Mouse (Mus musculus) intestine, postnatal 0 days (tissue): ENCODE measurements around the gene Fzd9. TPM values are rescaled to one million over a fixed set of nuclear protein-coding genes. Genes with fewer than 3 reads are reported as not detected.
A peak's percentile ranks its signal among the peaks of the same experiment; 100 is the strongest.

Experiments used
- ATAC-seq: fragments of 200-750 bp; cut with Nextera tagmentation; 2 replicates; pipeline ENCODE4 v1.8.0; 2017; ENCODE audit warnings: mild to moderate bottlenecking, moderate TSS enrichment, moderate library complexity
- H3K27ac ChIP-seq: fragments of 300-500 bp; sonication (generic); 2 replicates; pipeline ENCODE4 v1.5.1; 2014; ENCODE audit warnings: mild to moderate bottlenecking, low read depth, low read length, moderate library complexity
- H3K27me3 ChIP-seq: fragments of 300-500 bp; sonication (generic); replicated peaks from 2 replicates; pipeline ENCODE4 v1.6.1; 2014; ENCODE audit warnings: low read length, mixed read lengths; ENCODE audit not compliant: control insufficient read depth, insufficient read depth
- H3K36me3 ChIP-seq: fragments of 300-500 bp; sonication (generic); 2 replicates; pipeline ENCODE4 v1.6.1; 2014; ENCODE audit warnings: mild to moderate bottlenecking, moderate library complexity; ENCODE audit not compliant: control insufficient read depth, insufficient read depth
- H3K4me1 ChIP-seq: fragments of 300-500 bp; sonication (generic); replicated peaks from 2 replicates; pipeline ENCODE4 v1.6.1; 2014; ENCODE audit warnings: antibody characterized with exemption, low read length, mixed read lengths; ENCODE audit not compliant: control insufficient read depth, insufficient read depth
- H3K4me2 ChIP-seq: fragments of 300-500 bp; sonication (generic); replicated peaks from 2 replicates; pipeline ENCODE4 v1.6.1; 2014; ENCODE audit warnings: low read depth, mild to moderate bottlenecking, moderate library complexity
- H3K4me3 ChIP-seq: fragments of 300-500 bp; sonication (generic); 2 replicates; pipeline ENCODE4 v1.5.1; 2014; ENCODE audit warnings: low read depth, low read length
- H3K9ac ChIP-seq: fragments of 300-500 bp; sonication (generic); 2 replicates; pipeline ENCODE4 v1.6.1; 2014; ENCODE audit warnings: mild to moderate bottlenecking, low read depth, low read length
- H3K9me3 ChIP-seq: fragments of 300-500 bp; sonication (generic); 2 replicates; pipeline ENCODE4 v1.6.1; 2016; ENCODE audit warnings: mixed run types; ENCODE audit not compliant: control insufficient read depth
- CTCF ChIP-seq: sonication (generic); IDR thresholded peaks from 2 replicates; pipeline ENCODE4 v1.5.1; 2016; ENCODE audit warnings: low read depth, mild to moderate bottlenecking, control low read depth, antibody characterized with exemption, moderate library complexity
- WGBS: fragments of 180-500 bp; shearing (Covaris S2); extraction: QIAGEN DNeasy Blood & Tissue Kit; methylation state at CpG from one replicate; pipeline ENCODE4 v1.1.7; 2014; 5-methylcytosine and 5-hydroxymethylcytosine counted together
- polyA plus RNA-seq: library from polyadenylated mRNA; unstranded; fragments of >200 nt; fragmentation: Nextera tagmentation; extraction: Ambion mirVana; gene quantifications from 2 replicates; pipeline ENCODE4 v1.2.1, GENCODE M21; 2015

Gene Fzd9
- polyA plus RNA-seq, 1 experiment from 2014 or later, result 0.07 TPM

DNA sequence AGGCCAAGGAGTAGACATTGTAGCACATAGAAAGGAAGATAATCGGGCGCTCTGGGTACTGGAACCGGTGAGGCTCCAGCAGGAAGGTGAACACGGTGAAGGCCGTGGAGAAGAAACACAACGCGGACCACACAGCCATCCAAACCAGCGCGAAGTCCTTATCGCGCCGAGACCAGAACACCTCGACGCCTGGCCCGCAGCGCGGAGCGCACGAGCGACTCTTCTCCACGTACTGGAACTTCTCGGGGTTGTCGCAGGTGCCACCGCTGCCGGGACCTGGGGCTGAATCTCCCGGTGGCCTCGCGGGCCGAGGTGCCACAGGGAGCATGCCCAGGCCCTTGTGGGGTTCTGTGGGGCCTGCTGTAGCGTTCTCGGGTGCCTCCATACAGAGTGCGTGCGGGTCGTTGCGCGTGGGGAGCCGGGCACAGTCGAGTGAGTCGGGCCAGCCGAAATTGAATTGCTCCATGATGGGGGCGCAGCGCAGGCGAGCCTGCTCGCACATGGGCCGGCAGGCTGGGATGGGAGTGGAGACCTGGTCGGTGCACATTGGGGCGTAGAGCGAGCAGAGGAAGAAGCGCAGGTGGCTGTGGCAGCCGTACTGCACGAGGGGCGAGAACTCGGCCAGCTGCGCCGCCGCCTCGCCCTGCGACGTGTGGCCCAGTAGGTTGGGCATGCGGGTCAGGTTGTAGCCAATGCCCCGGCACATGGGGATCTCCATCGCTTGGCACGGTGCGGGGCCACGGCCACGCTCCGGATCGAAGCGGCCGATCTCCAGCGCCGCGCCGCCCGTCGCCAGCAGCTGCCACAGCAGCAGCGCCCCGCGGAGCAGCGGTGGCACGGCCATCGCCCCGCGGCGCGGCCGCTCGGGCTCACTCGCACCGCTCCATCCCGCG, 598 bp downstream of the Fzd9 start:
- no peak overlapping the region; the same call in 1 of the 2 replicates for H3K9ac ChIP-seq
- peaks cover 4% of the 10 kb centered on the region; the same call in 1 of the 2 replicates for H3K4me1 ChIP-seq
- peak overlapping the region; percentile 74 for H3K4me2 ChIP-seq
- TF ChIP-seq CTCF, result no peak
- peak overlapping the region; percentile 43 for H3K4me3 ChIP-seq
- peak; percentile 50 for ATAC-seq
- H3K27ac ChIP-seq, result no peak overlapping the region
- WGBS, result 2% methylated on average over 92 of the region's 92 CpGs
- no peaks in the 10 kb centered on the region for H3K9me3 ChIP-seq
- H3K27me3 ChIP-seq, result peaks cover 19% of the 10 kb centered on the region
- H3K36me3 ChIP-seq, result peaks cover 9% of the 10 kb centered on the region

- 90% methylated on average over 16 of the region's 16 CpGs for WGBS
- H3K36me3 ChIP-seq, result peaks cover 22% of the 10 kb centered on the region
- no peaks in the 10 kb centered on the region for H3K9me3 ChIP-seq
- peaks cover 4% of the 10 kb centered on the region; the same call in 1 of the 2 replicates for H3K4me1 ChIP-seq
- no peak overlapping the region for H3K4me3 ChIP-seq
- peaks cover 19% of the 10 kb centered on the region for H3K27me3 ChIP-seq
- no peak overlapping the region for H3K27ac ChIP-seq
- no peak overlapping the region for H3K4me2 ChIP-seq
- no peak for ATAC-seq
- no peak for TF ChIP-seq CTCF
- H3K9ac ChIP-seq, result no peak overlapping the region
These were observed 1.9 kb downstream of the Fzd9 start for GRCm38 (mm10) chr5:135248956-135249676.

DNA sequence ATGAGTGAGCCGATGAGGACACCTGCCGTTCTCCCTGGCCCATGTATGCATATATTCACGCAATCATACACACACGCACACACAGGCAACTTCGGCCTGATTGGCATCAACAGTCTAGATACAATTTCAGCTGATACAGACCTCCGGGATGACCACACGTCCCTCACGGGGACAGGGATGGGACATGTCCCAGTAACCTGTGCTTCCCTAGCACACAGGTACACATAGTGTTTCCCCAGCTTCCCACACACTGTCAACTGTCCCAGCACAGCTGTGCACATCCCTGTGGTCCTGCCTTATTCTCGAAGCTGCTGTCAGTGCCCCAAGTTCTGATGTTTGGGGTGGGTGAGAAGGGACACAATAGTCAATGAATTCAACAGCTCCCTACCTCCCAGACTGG, 3.7 kb downstream of the Fzd9 start:
- Histone ChIP-seq H3K27me3 (peaks cover 19% of the 10 kb centered on the region), H3K9me3 (no peaks in the 10 kb centered on the region), H3K4me2 (no peak overlapping the region), H3K27ac (no peak overlapping the region), H3K4me1 (peaks cover 4% of the 10 kb centered on the region; the same call in 1 of the 2 replicates), H3K9ac (no peak overlapping the region), H3K4me3 (no peak overlapping the region), H3K36me3 (peaks cover 38% of the 10 kb centered on the region)
- TF ChIP-seq CTCF, result no peak
- 72% methylated on average over 9 of the region's 9 CpGs for whole genome bisulfite sequencing
- no peak for ATAC-seq

- Histone ChIP-seq H3K9ac (no peak overlapping the region), H3K36me3 (peaks cover 46% of the 10 kb centered on the region), H3K4me1 (peaks cover 4% of the 10 kb centered on the region; the same call in 1 of the 2 replicates), H3K27me3 (peaks cover 19% of the 10 kb centered on the region), H3K4me2 (no peak overlapping the region), H3K27ac (no peak overlapping the region), H3K9me3 (no peaks in the 10 kb centered on the region), H3K4me3 (no peak overlapping the region)
- no peak for TF ChIP-seq CTCF
- ATAC-seq, result no peak
- 60% methylated on average over 4 of the region's 4 CpGs for WGBS
These were observed 4.5 kb downstream of the Fzd9 start for GRCm38 (mm10) chr5:135246531-135246930.

- H3K4me3 ChIP-seq, result no peak overlapping the region
- no peaks in the 10 kb centered on the region for H3K27me3 ChIP-seq
- no peak overlapping the region for H3K9ac ChIP-seq
- ATAC-seq, result no peak
- H3K27ac ChIP-seq, result no peak overlapping the region
- no peak overlapping the region for H3K4me2 ChIP-seq
- H3K4me1 ChIP-seq, result no peaks in the 10 kb centered on the region
- H3K36me3 ChIP-seq, result peaks cover 78% of the 10 kb centered on the region
- no peak for TF ChIP-seq CTCF
- no peaks in the 10 kb centered on the region for H3K9me3 ChIP-seq
- 97% methylated on average over 1 of the region's 1 CpGs for WGBS
These were observed 7.9 kb downstream of the Fzd9 start for GRCm38 (mm10) chr5:135243166-135243565.

- Histone ChIP-seq H3K27ac (no peak overlapping the region), H3K4me1 (no peaks in the 10 kb centered on the region), H3K4me2 (no peak overlapping the region), H3K9me3 (no peaks in the 10 kb centered on the region), H3K9ac (no peak overlapping the region), H3K4me3 (no peak overlapping the region), H3K36me3 (peaks cover 83% of the 10 kb centered on the region), H3K27me3 (no peaks in the 10 kb centered on the region)
- WGBS, result 90% methylated on average over 3 of the region's 3 CpGs
- TF ChIP-seq CTCF, result no peak
- ATAC-seq, result no peak
These were observed 8.4 kb downstream of the Fzd9 start for GRCm38 (mm10) chr5:135242608-135243007.
